Mouse (Mus musculus): ENCODE results near the gene Draxin.

- TF ChIP-seq CTCF (IDR thresholded peaks at IDR 0.05; ENCODE audit: control insufficient read depth, insufficient read depth, low read length) (no peak), POLR2A (IDR thresholded peaks at IDR 0.05; ENCODE audit: borderline replicate concordance, control insufficient read depth, low read depth, low read length) (no peak)
Measured at GRCm38 (mm10) chr4:148104146-148104545, 26.4 kb downstream of the Draxin start.
